Mouse (Mus musculus) left cerebral cortex, adult 9 months (tissue): Measurements from ENCODE around the gene Sh3pxd2a.
A peak's percentile ranks its signal among the peaks of the same experiment; 100 is the strongest.

ENCODE experiments used
- DNase-seq, 2 experiments: peaks; one replicate each; pipeline ENCODE4 v3.0.0; 2022; ENCODE audit warnings: low spot score in 2 of 2

Gene Sh3pxd2a

GRCm38 (mm10) chr19:47464304-47465241, at the start of gene Sh3pxd2a:
Sh3pxd2a (minus strand) TSS chr19:47464401.
- DNase-seq: no peak

- no peak for DNase-seq
Measured at GRCm38 (mm10) chr19:47513618-47513897, 49.4 kb upstream of the Sh3pxd2a start.

GRCm38 (mm10) chr19:47512794-47513617, 48.8 kb upstream of the Sh3pxd2a start:
- no peak for DNase-seq

- no peak for DNase-seq
Measured at GRCm38 (mm10) chr19:47511958-47512357, 47.8 kb upstream of the Sh3pxd2a start.

GRCm38 (mm10) chr19:47511294-47511675, 47.1 kb upstream of the Sh3pxd2a start:
- DNase-seq: no peak

GRCm38 (mm10) chr19:47510473-47511293, 46.5 kb upstream of the Sh3pxd2a start:
- DNase-seq: no peak

GRCm38 (mm10) chr19:47510135-47510472, 45.9 kb upstream of the Sh3pxd2a start:
- DNase-seq: no peak

GRCm38 (mm10) chr19:47508771-47509281, 44.6 kb upstream of the Sh3pxd2a start:
- no peak for DNase-seq

- no peak for DNase-seq
Measured at GRCm38 (mm10) chr19:47508191-47508590, 44.0 kb upstream of the Sh3pxd2a start.

- DNase-seq: peak; percentile 37 to 80
Measured at GRCm38 (mm10) chr19:47507128-47508121, 43.2 kb upstream of the Sh3pxd2a start.

GRCm38 (mm10) chr19:47503625-47504024, 39.4 kb upstream of the Sh3pxd2a start:
- no peak for DNase-seq

- DNase-seq: no peak
Measured at GRCm38 (mm10) chr19:47502563-47502962, 38.4 kb upstream of the Sh3pxd2a start.

GRCm38 (mm10) chr19:47500389-47501011, 36.3 kb upstream of the Sh3pxd2a start:
- no peak for DNase-seq

GRCm38 (mm10) chr19:47499841-47500240, 35.6 kb upstream of the Sh3pxd2a start:
- DNase-seq: no peak

- DNase-seq: no peak
Measured at GRCm38 (mm10) chr19:47498942-47499341, 34.7 kb upstream of the Sh3pxd2a start.

- DNase-seq: no peak
Measured at GRCm38 (mm10) chr19:47497736-47498135, 33.5 kb upstream of the Sh3pxd2a start.

- no peak for DNase-seq
Measured at GRCm38 (mm10) chr19:47497313-47497712, 33.1 kb upstream of the Sh3pxd2a start.

GRCm38 (mm10) chr19:47493017-47493997, 29.1 kb upstream of the Sh3pxd2a start:
- DNase-seq: no peak

GRCm38 (mm10) chr19:47492422-47492821, 28.2 kb upstream of the Sh3pxd2a start:
- no peak for DNase-seq
